Mouse (Mus musculus) limb, embryonic 14.5 days (tissue): Measurements from ENCODE around the gene Lpcat2b. TPM values are rescaled to one million over a fixed set of nuclear protein-coding genes. Genes with fewer than 3 reads are reported as not detected.

Experiments used
- ATAC-seq: fragments of 200-750 bp; cut with Nextera tagmentation; 2 replicates; pipeline ENCODE4 v1.8.0; 2017; ENCODE audit warnings: low read depth, moderate number of reproducible peaks, moderate TSS enrichment; ENCODE audit not compliant: low FRiP score
- DNase-seq: peaks from one replicate; pipeline ENCODE4 v3.0.0-alpha.2; 2015; ENCODE audit warnings: low spot score
- H3K27ac ChIP-seq: fragments of 300-500 bp; sonication (generic); replicated peaks from 2 replicates; pipeline ENCODE4 v1.5.1; 2014; ENCODE audit warnings: low read depth, mild to moderate bottlenecking, low read length, moderate library complexity, mixed read lengths
- H3K27me3 ChIP-seq: fragments of 300-500 bp; sonication (generic); 2 replicates; pipeline ENCODE4 v1.6.1; 2014; ENCODE audit warnings: low read length, mixed read lengths; ENCODE audit not compliant: control insufficient read depth, insufficient read depth
- H3K36me3 ChIP-seq: fragments of 300-500 bp; sonication (generic); 2 replicates; pipeline ENCODE4 v1.6.1; 2014; ENCODE audit warnings: mild to moderate bottlenecking, low read length, moderate library complexity, mixed read lengths; ENCODE audit not compliant: control insufficient read depth, insufficient read depth
- H3K4me1 ChIP-seq: fragments of 300-500 bp; sonication (generic); 2 replicates; pipeline ENCODE4 v1.6.1; 2014; ENCODE audit warnings: antibody characterized with exemption, low read length, mixed read lengths; ENCODE audit not compliant: control insufficient read depth, insufficient read depth
- H3K4me2 ChIP-seq: fragments of 300-500 bp; sonication (generic); replicated peaks from 2 replicates; pipeline ENCODE4 v1.6.1; 2014; ENCODE audit warnings: low read depth, mild to moderate bottlenecking, low read length, moderate library complexity; ENCODE audit not compliant: severe bottlenecking
- H3K4me3 ChIP-seq: fragments of 300-500 bp; sonication (generic); replicated peaks from 2 replicates; pipeline ENCODE4 v1.5.1; 2014; ENCODE audit warnings: low read length
- H3K9ac ChIP-seq: fragments of 300-500 bp; sonication (generic); 2 replicates; pipeline ENCODE4 v1.6.1; 2014; ENCODE audit warnings: mild to moderate bottlenecking, low read depth, low read length, moderate library complexity; ENCODE audit not compliant: severe bottlenecking
- H3K9me3 ChIP-seq: fragments of 300-500 bp; sonication (generic); 2 replicates; pipeline ENCODE4 v1.6.1; 2016; ENCODE audit warnings: low read length; ENCODE audit not compliant: control insufficient read depth
- POLR2A ChIP-seq: fragments of 200-500 bp; IDR thresholded peaks from 2 replicates; pipeline ENCODE4 v1.8.0; 2012; ENCODE audit warnings: inconsistent platforms, mild to moderate bottlenecking, moderate library complexity, borderline replicate concordance; ENCODE audit not compliant: insufficient read depth, insufficient read length; ENCODE audit errors: extremely low read depth
- WGBS: fragments of 180-500 bp; shearing (Covaris S2); extraction: QIAGEN DNeasy Blood & Tissue Kit; methylation state at CpG from one replicate; pipeline ENCODE4 v1.1.7; 2014; 5-methylcytosine and 5-hydroxymethylcytosine counted together
- polyA plus RNA-seq, 2 experiments: library from polyadenylated mRNA; depleted of rRNA in 1 of 2; stranded (reverse) in 1 of 2; unstranded in 1 of 2; fragments of >200 nt; fragmentation: Nextera tagmentation in 1 of 2; extraction: Ambion mirVana in 1 of 2; gene quantifications; 2 replicates each; pipeline versions ENCODE4 v1.2.1 to v1.2.3; 2012 to 2014

The Lpcat2b gene
- polyA plus RNA-seq, 2 experiments, result not detected

DNA sequence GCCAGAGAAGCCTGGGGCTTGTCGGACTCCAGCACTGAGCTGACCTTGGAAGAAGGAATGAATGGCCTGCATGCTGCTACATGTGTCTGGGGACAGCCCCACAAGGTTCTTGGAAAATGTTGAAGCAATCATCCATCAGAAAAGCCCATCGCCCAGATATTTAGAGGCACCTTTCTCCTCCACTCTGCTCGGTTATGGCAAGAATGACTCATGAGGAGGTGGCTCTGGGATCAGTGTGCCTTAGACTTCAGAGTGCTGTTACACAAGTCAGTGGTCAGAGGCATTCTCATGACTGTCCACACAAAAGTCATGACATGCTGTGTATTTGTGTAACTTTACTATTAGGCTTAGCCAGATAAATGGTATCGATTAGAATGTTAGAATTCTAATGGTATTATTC is 35.7 kb downstream of the Lpcat2b start:
- no peaks in the 10 kb centered on the region for H3K9me3 ChIP-seq
- H3K36me3 ChIP-seq, result peaks cover 9% of the 10 kb centered on the region
- H3K4me3 ChIP-seq, result no peak overlapping the region
- no peak overlapping the region for H3K9ac ChIP-seq
- ATAC-seq (no peak), DNase-seq (no peak)
- WGBS, result 86% methylated on average over 4 of the region's 4 CpGs
- no peaks in the 10 kb centered on the region for H3K4me1 ChIP-seq
- H3K4me2 ChIP-seq, result no peak overlapping the region
- no peak for TF ChIP-seq POLR2A
- no peaks in the 10 kb centered on the region for H3K27me3 ChIP-seq
- H3K27ac ChIP-seq, result no peak overlapping the region

DNA sequence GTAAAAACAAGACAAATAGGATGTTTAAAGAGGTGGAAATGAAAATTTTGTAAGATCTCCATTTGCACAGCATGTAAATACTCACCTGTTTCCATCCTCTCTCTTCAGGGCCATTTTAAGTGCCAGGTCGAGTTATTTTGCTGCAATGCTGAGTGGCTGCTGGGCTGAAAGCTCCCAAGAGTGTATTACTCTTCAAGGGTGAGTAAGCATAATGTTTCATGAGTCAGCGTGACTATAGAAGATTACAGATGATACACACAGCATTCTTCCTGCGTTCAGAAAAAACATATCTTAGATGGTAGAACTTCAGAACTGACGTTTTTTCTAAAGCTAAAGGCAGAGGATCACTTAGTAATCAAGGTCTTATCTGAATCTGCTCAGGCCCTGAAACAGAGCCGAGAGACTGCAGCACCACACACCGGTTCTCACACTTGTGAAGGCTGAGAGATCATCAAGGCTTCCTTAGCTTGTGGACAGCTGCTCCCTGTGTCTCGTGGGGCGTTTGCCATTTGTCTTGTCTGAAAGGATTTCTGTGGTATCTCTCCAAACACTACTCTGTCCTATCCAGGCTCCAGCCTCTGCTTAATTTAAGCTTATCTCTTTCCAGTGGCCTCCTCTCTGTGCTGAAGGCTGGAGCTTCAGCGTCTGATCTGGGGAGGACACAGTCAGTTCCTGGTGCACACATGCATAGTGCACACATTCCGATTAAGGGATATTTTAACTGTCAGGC is 39.4 kb downstream of the Lpcat2b start:
- H3K27ac ChIP-seq, result no peak overlapping the region
- H3K36me3 ChIP-seq, result peaks cover 8% of the 10 kb centered on the region; the same call in 1 of the 2 replicates
- DNase-seq, result no peak
- no peak overlapping the region for H3K4me3 ChIP-seq
- 82% methylated on average over 10 of the region's 10 CpGs for WGBS
- no peaks in the 10 kb centered on the region for H3K27me3 ChIP-seq
- ATAC-seq, result no peak
- no peaks in the 10 kb centered on the region for H3K4me1 ChIP-seq
- no peaks in the 10 kb centered on the region for H3K9me3 ChIP-seq
- no peak for TF ChIP-seq POLR2A
- H3K9ac ChIP-seq, result no peak overlapping the region
- no peak overlapping the region for H3K4me2 ChIP-seq

- no peaks in the 10 kb centered on the region for H3K36me3 ChIP-seq
- H3K4me2 ChIP-seq, result no peak overlapping the region
- no peaks in the 10 kb centered on the region for H3K9me3 ChIP-seq
- ATAC-seq, result no peak
- H3K27ac ChIP-seq, result no peak overlapping the region
- H3K4me3 ChIP-seq, result no peak overlapping the region
- TF ChIP-seq POLR2A, result no peak
- no peak for DNase-seq
- no peak overlapping the region for H3K9ac ChIP-seq
- H3K4me1 ChIP-seq, result no peaks in the 10 kb centered on the region
- 88% methylated on average over 2 of the region's 2 CpGs for WGBS
- H3K27me3 ChIP-seq, result no peaks in the 10 kb centered on the region
Measured at GRCm38 (mm10) chr5:107480194-107480593, 48.8 kb downstream of the Lpcat2b start.

Other genes with a start within 250 kb of the Lpcat2b start
- gene Tgfbr3, start 141.9 kb upstream of the Lpcat2b start, polyA plus RNA-seq (2012; rRNA removed), result 20.7 and 23.2 TPM in 2 replicates
- gene Tgfbr3, start 141.9 kb upstream of the Lpcat2b start, polyA plus RNA-seq (2014; fragmentation: Nextera tagmentation; extraction: Ambion mirVana), result 29.0 and 29.4 TPM in 2 replicates
- gene Brdt, start 100.4 kb upstream of the Lpcat2b start, polyA plus RNA-seq (2012; rRNA removed), result 4.8 and 5.0 TPM in 2 replicates
- gene Brdt, start 100.4 kb upstream of the Lpcat2b start, polyA plus RNA-seq (2014; fragmentation: Nextera tagmentation; extraction: Ambion mirVana), result 4.3 and 4.5 TPM in 2 replicates
- gene Ephx4, start 28.8 kb upstream of the Lpcat2b start, polyA plus RNA-seq (2012; rRNA removed), result 2.4 and 2.8 TPM in 2 replicates
- 1.8 and 2.4 TPM in 2 replicates for gene Ephx4, start 28.8 kb upstream of the Lpcat2b start, polyA plus RNA-seq (2014; fragmentation: Nextera tagmentation; extraction: Ambion mirVana)
- gene Btbd8, start 6.4 kb downstream of the Lpcat2b start, polyA plus RNA-seq (2012; rRNA removed), result 5.5 and 6.3 TPM in 2 replicates
- gene Btbd8, start 6.4 kb downstream of the Lpcat2b start, polyA plus RNA-seq (2014; fragmentation: Nextera tagmentation; extraction: Ambion mirVana), result 4.8 and 6.3 TPM in 2 replicates
- gene Gm42669, start 76.1 kb downstream of the Lpcat2b start, polyA plus RNA-seq (2012; rRNA removed), result 0.06 and 0.25 TPM in 2 replicates
- gene Gm42669, start 76.1 kb downstream of the Lpcat2b start, polyA plus RNA-seq (2014; fragmentation: Nextera tagmentation; extraction: Ambion mirVana), result 0.64 and 0.78 TPM in 2 replicates
- gene 1700028K03Rik, start 103.2 kb downstream of the Lpcat2b start, polyA plus RNA-seq (2012; rRNA removed), result 0.01 and 0.06 TPM in 2 replicates
- gene 1700028K03Rik, start 103.2 kb downstream of the Lpcat2b start, polyA plus RNA-seq (2014; fragmentation: Nextera tagmentation; extraction: Ambion mirVana), result 0.14 and 0.17 TPM in 2 replicates
- 8.4 and 12.6 TPM in 2 replicates for gene Rpap2, start 165.8 kb downstream of the Lpcat2b start, polyA plus RNA-seq (2012; rRNA removed)
- gene Rpap2, start 165.8 kb downstream of the Lpcat2b start, polyA plus RNA-seq (2014; fragmentation: Nextera tagmentation; extraction: Ambion mirVana), result 20.9 and 21.6 TPM in 2 replicates
- 12.7 and 19.1 TPM in 2 replicates for gene Glmn, start 166.3 kb downstream of the Lpcat2b start, polyA plus RNA-seq (2012; rRNA removed)
- 30.7 and 32.1 TPM in 2 replicates for gene Glmn, start 166.3 kb downstream of the Lpcat2b start, polyA plus RNA-seq (2014; fragmentation: Nextera tagmentation; extraction: Ambion mirVana)